Mouse (Mus musculus) stomach, embryonic 15.5 days (tissue): ENCODE measurements around the gene Tshz2. TPM values are rescaled to one million over a fixed set of nuclear protein-coding genes. Genes with fewer than 3 reads are reported as not detected.

Experiments
- ATAC-seq: fragments of 200-750 bp; cut with Nextera tagmentation; 2 replicates; pipeline ENCODE4 v1.8.0; 2017; ENCODE audit warnings: low read depth, moderate number of reproducible peaks, moderate TSS enrichment; ENCODE audit not compliant: insufficient read depth, low FRiP score
- H3K27ac ChIP-seq: fragments of 300-500 bp; sonication (generic); 2 replicates; pipeline ENCODE4 v1.5.1; 2015; ENCODE audit warnings: mild to moderate bottlenecking, inconsistent platforms
- H3K27me3 ChIP-seq: fragments of 300-500 bp; sonication (generic); replicated peaks from 2 replicates; pipeline ENCODE4 v1.6.1; 2015; ENCODE audit warnings: inconsistent platforms
- H3K36me3 ChIP-seq: fragments of 300-500 bp; sonication (generic); 2 replicates; pipeline ENCODE4 v1.6.1; 2015; ENCODE audit warnings: inconsistent platforms
- H3K4me1 ChIP-seq: fragments of 300-500 bp; sonication (generic); 2 replicates; pipeline ENCODE4 v1.6.1; 2015; ENCODE audit warnings: inconsistent platforms
- H3K4me2 ChIP-seq: fragments of 300-500 bp; sonication (generic); 2 replicates; pipeline ENCODE4 v1.6.1; 2015; ENCODE audit warnings: mild to moderate bottlenecking, inconsistent platforms
- H3K4me3 ChIP-seq: fragments of 300-500 bp; sonication (generic); replicated peaks from 2 replicates; pipeline ENCODE4 v1.5.1; 2015; ENCODE audit warnings: inconsistent platforms
- H3K9ac ChIP-seq: fragments of 300-500 bp; sonication (generic); 2 replicates; pipeline ENCODE4 v1.6.1; 2015; ENCODE audit warnings: inconsistent platforms
- H3K9me3 ChIP-seq: fragments of 300-500 bp; sonication (generic); 2 replicates; pipeline ENCODE4 v1.6.1; 2016; ENCODE audit warnings: inconsistent platforms
- WGBS: fragments of 180-500 bp; shearing (Covaris S2); methylation state at CpG from one replicate; pipeline ENCODE4 v1.1.7; 2015; 5-methylcytosine and 5-hydroxymethylcytosine counted together
- polyA plus RNA-seq: library from polyadenylated mRNA; unstranded; fragments of >200 nt; fragmentation: Nextera tagmentation; extraction: Ambion mirVana; gene quantifications from 2 replicates; pipeline ENCODE4 v1.2.1, GENCODE M21; 2015

Gene Tshz2
- polyA plus RNA-seq, 1 experiment from 2014 or later: 15.9 TPM

DNA sequence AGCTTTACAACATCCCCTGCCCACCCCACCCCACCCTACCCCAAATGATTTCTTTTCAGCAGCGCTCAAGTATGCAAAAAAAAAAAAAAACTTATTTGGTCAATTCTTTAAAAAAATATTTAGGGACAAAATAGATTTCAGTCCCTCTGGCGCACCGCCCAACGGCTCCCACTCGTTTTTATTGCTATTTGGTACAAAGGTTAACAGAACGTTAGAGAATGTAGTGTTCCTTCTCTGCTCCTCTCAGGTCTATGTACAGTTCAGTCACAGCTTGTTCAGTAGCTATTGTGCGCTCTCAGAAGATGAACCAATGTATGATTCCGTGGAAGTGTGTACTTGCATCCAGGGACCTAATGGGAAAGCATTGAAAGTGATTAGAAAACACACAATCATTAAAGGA is 477.5 kb downstream of the Tshz2 start:
- no peak overlapping the region for H3K4me3 ChIP-seq
- 76% methylated on average over 8 of the region's 8 CpGs for WGBS
- 0 out of 2 replicates have a peak, but pooled peaks cover 4% of the 10 kb centered on the region for H3K4me1 ChIP-seq
- ATAC-seq: no peak
- H3K27ac ChIP-seq: no peak overlapping the region
- no peak overlapping the region for H3K4me2 ChIP-seq
- H3K9me3 ChIP-seq: no peaks in the 10 kb centered on the region
- H3K36me3 ChIP-seq: peaks cover 46% of the 10 kb centered on the region
- H3K9ac ChIP-seq: no peak overlapping the region
- no peaks in the 10 kb centered on the region for H3K27me3 ChIP-seq

DNA sequence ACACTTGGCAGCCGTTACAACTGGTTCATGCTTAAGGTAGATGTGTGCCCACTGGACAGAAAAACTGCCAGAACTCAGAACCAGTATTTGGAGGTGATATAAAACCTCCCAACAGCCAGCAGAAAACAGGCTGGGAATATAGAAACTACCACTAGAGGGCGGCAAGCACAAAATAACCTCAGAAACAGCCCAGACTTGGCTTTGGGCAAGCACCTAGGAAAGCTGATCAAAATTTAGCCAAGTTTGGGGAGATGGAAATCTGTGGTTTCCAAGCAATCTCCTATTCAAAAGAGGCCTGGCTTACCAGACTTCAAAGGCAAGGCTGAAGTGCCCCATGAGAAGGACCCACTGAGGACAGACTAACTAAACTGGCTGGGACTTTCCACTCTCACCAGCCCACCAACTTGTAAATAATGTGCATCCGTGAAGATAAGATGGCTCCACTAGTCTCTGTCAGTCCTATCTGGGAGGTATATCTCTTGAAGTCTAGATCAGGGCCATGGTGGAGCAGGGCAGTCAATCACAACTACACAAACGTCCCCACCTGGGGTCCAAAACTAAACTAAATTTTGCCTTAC is 484.0 kb downstream of the Tshz2 start:
- H3K4me1 ChIP-seq: peaks cover 7% of the 10 kb centered on the region; the same call in 1 of the 2 replicates
- no peak overlapping the region for H3K9ac ChIP-seq
- 35% methylated on average over 4 of the region's 4 CpGs for WGBS
- no peak overlapping the region for H3K27ac ChIP-seq
- no peak overlapping the region for H3K4me3 ChIP-seq
- no peak overlapping the region for H3K4me2 ChIP-seq
- no peaks in the 10 kb centered on the region for H3K9me3 ChIP-seq
- peaks cover 64% of the 10 kb centered on the region for H3K36me3 ChIP-seq
- ATAC-seq: no peak
- H3K27me3 ChIP-seq: no peaks in the 10 kb centered on the region

DNA sequence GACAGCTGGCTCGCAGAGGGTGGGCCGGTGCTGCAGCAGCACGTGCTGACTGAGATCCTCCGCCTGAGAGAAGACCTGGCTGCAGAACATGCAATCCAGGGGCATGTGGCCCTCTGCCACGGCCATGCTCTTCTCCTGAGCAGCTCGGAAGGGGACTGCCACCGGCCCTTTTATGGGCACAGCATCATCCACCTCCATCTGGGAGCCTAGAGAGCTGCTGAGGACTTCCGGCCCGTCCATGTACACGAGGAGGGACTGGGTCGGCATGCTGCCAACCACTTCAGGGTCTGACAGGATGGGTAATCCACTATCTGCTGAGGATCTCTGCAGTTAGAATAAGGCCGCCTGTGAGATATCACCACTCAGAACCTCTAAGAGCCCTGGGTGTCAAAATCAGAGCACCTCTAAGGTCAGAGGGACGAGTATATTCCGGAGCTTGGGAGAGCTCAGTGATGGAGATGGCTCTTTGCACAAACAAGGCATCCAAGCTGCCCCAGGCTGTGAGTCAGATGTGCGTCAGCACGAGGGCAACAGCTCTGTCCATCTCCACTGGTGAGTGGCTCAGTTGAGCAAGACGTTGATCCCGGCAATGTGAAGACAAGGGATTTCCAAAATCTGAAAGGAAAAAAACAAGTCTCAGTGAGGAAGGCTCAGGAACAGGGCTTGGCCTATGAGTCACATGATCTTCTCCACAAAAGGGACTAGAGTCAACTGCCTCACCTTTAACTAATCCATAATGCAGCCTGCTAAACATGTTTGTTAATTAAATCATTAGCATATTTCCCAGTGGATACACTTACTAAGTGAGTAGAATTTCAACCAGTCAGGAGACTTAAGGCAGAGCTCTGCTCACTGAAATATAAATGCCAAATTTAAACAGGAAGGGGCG is 487.6 kb downstream of the Tshz2 start:
- H3K4me2 ChIP-seq: no peak overlapping the region
- peaks cover 32% of the 10 kb centered on the region for H3K36me3 ChIP-seq
- ATAC-seq: no peak
- H3K9me3 ChIP-seq: no peaks in the 10 kb centered on the region
- H3K4me1 ChIP-seq: peaks cover 7% of the 10 kb centered on the region; the same call in 1 of the 2 replicates
- H3K27ac ChIP-seq: no peak overlapping the region
- WGBS: 86% methylated on average over 19 of the region's 19 CpGs
- no peaks in the 10 kb centered on the region for H3K27me3 ChIP-seq
- no peak overlapping the region for H3K4me3 ChIP-seq
- no peak overlapping the region for H3K9ac ChIP-seq

Other genes starting within 250 kb of the Tshz2 start
- not detected in 2 replicates for gene Gm11011, start 45.3 kb upstream of the Tshz2 start, polyA plus RNA-seq